Mouse (Mus musculus) thymus, postnatal 36 days (tissue): Measurements from ENCODE around the gene Mdga2.

Experiments used
- DNase-seq, 2 experiments: peaks; one replicate each; pipeline ENCODE4 v3.0.0; 2022; ENCODE audit warnings: mixed read lengths in 2 of 2

Mdga2 gene

DNA sequence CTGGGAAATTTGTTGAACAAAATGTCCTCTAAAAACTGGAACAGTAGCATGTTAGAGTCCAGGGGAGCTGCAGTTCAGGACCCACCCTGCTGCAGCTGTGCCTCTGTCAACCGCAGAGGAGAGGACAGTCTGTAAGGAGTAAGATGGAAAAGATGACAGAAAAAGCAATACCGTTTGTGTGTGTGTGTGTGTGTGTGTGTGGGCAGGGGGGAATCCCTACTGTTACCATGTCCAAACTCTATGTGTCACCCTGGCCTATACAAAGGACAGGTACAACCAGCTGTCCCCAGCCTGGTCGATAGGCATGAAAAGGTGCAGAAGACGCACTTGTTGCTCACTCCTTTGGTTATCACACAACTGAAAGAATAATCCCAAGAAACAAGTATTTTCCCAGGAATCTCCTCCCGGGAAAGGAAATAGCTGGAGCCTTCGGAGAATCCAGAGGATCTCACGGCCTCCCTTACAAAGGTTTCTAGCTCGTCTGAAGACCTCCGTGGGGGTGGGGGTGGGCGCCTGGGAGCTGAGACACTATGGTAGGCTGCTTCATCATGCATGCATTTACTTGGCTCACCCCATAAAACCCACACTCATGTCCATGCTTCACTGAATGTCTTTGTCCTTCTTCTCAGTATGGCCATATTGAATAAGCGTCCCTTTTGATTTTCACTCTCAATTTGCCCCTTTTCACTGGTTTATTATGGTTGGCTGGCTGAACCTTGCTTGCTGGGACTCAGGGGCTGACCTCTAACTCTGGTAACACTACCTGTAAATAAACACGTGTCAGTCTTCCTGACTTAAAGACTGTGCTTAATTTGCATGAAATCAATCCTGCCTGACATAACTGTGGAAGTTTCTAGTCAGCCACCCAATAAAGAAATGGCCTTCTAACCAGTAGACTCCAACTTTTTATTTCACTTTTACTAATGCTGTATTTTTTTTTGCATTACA is 573.5 kb downstream of the Mdga2 start:
- no peak for DNase-seq

DNA sequence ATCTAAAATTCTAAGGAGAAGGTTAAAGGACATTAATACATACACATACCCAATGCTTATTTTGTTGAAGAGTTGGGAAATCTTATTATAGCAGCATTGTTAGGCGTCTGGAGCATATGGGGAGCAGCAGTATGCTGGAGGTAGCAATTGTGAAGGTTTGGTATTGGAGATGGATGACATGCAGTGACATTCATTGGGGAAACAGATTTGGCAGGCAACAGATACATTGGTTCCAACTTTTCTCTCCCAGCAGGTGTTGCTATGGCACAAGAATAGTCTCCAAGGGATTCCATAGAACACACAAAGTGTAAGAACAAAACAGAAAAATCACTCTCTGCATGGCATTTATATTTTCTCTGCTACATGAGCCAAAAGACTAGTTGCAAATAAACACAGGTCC is 581.9 kb downstream of the Mdga2 start:
- no peak for DNase-seq

DNA sequence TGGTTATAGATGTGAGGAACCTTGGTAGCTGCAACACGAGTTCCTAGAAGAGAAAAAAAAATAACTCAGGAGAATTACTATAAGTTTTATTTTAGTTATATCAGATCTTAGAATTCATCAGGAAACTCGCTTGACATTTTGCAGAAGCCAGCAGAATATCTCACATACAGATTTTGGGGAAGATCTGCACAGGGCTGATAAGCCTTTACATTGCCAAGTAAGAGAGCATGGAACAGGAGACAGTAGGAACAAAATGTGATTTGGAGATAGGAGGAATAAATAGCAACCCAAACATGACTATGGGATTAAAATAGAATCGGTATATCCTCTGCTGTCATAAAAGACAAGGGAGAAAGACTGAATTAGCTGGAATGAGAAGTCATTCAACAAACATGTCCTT is 602.4 kb downstream of the Mdga2 start:
- no peak for DNase-seq

DNA sequence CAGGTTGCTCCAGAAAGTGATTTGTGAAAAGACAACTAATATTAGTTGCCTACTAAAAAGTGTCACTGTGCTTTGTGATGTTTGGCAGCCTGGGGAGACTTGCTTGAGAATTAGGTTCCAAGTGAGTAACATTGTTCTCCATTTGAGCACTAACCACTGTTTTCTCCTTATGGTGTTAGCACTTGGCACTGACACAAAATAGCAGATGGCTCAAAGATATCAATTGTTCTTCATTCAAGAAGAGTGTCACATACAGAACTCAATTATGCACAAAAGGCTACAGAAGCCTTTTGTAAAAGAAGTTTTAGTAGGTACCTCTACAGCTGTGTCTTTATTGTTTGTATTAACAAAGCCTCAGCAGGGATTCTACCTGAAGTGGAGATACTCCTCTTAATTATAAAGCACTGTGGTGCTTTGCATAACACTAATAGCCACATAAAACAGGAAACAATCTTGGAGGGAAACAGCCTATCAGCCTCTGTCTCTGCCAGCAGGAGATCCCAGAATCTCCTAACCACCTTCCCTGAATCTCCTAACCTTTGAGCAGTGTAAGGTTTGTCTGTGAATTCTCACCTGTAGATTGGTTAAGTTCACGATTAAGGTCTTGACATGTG is 630.6 kb downstream of the Mdga2 start:
- no peak for DNase-seq

DNA sequence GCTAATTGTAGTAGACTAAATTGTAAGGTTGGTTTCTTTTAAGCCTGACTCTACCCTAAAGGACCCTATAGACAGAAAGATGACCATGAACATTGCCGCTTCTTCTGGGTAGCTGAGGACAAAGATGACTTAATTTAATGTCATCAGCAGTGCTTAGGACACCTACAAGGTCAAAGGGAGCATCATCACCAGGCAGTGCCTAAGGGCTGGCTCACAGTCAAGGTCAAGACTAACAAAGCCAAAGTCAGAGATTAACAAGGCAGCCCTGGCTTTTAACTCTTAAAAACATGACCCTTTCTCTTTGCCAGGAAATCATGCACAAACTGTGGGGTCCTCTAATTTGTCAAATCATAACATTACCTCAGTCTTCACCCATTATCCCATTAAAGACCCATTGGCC is 657.0 kb downstream of the Mdga2 start:
- no peak for DNase-seq

DNA sequence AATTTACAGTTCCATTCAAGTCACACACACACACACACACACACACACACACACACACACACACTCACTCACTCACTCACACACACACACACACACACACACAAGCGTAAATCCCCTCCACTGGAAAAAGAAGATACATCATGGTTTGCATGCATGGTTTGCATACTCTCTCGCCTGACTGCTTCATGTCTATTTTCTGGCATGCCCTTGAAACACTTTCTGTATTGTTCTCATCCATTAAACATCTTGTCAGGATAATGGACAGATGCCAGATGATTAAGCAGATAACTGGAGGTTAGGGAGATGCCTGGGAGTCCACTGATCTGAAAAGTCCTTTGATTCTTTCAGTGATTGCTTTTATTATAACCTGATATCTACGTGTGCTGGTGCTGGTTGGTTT is 665.5 kb downstream of the Mdga2 start:
- no peak for DNase-seq

DNA sequence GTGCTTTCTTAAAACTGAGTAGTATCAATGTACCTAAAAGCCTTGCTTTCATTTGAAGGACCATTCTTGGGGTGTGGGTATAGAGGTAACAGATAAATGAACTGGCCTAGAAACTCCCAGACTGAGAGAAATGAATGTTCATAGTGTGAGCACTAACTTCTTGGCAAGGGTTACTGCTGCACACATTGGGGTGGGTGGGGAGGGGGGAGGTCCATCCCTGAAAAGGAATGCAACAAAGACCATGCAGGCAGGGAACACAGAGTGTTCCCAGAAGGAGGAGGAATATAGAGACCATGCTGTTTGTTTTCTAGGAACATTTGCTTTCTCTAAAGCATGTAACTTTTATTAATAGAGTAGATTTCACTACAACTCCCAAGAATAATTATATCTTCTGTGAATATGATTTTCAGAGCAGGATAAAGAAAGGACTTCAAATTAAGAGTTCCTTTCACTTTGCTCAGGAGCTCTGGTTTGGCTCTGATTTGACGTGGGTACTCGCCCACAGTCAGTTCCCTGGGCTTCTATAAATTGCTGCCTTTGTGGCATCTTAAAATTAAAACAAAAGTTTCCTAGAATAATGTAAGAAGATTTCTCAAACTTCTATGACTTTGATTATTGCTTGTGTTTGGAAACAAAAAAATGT is 666.0 kb downstream of the Mdga2 start:
- no peak for DNase-seq

DNA sequence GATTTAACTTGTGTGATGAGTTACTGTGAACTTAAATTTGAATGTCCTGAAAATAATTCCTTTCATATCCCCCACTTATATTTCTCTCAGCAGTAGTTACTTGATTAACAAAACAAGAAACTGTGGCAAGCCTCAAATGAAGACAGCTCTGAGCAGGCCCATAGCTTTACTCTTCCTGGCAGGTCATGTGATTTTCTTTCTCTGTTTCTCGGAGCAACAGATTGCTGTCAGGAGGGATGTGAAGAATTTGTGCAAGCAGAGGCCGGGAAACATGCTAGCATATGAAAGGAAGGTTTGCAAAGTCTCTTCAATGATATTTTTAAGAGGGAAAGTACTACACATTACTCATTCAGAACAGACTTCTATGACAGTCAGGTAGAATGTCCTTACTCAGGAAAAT is 697.4 kb downstream of the Mdga2 start:
- no peak for DNase-seq

DNA sequence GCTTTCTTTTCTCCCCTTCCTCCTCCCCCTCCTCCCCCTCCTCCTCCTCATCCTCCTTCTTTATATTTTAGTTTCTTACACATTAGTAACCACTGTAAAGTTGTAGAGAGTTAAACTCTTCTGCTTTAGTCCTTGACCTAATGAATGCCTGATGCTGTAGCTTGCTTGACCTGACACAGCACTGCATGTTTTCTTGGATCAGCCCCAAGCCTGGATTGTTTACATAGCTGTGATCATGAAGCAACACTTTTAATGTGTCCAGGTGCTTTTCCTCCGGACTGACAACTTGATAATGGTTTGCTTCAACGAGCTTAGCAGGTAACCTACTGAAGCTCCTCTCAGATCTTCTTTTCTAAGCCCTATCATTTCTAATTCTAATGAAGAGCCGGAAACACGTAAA is 723.1 kb downstream of the Mdga2 start:
- no peak for DNase-seq

DNA sequence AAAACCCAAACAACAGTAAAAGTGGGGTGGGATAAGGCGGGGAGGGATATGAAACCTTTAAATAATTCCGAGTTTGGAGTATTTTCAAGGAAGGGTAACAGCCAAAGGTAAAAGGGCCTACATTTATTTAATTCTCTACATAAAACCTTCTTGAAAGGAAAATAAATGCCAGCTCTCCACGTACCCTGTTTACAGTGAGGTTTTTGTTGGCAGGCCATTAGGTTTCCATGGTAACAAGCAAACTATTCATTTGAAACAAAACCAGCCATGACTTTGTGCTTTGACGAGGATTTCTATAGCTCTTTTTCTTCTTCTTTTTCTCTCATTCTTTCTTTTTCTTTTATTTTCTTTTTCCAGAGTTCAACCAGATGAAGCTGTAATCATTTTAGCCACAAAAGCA is 751.5 kb downstream of the Mdga2 start:
- no peak for DNase-seq

DNA sequence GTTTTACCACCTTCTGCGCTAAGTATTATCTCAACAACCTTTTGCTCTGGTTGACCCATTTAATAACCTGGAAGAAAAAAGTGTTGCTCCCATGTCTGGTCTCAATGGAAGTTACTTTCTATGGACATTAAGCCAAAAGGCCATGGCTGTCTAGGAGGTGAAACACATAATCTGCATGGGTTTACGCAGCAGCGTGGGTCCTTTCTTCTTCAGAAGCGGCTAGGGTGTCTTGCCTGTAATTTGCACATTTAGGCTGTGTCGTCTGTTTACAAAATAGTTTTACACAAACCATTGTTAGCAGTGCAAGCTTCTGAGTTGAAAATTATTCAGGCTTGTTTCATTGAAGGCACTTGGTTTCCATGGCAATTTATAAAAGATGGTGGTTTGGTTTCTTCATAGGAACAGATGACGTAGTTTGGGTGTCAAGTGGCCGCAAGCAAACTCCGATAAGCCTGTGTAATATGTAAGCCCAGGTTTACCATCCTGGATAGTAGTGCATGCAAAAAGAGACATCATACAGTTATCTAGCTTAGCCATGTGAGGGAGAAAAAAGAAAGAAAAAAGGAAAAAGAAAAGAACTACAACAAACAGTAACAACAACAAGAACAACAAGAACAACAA is 752.0 kb downstream of the Mdga2 start:
- DNase-seq: no peak

DNA sequence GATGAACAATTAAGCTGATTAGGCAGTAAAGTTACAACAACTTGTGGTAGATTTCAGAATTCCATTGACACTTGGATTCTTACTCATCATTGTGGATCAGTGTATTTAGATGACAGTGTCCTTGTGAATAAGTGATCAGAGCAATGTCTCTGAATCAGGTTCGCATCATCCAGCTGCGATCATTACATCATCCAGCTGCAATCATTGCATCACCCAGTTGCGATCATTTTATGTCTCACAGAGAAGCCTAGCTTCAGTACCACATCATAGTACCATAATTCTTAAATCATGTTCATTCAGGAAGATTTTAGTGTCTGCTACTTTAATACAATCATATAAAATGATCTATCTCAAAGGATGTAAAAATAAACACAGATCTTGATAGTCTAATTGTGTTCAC is 756.8 kb downstream of the Mdga2 start:
- DNase-seq: no peak

DNA sequence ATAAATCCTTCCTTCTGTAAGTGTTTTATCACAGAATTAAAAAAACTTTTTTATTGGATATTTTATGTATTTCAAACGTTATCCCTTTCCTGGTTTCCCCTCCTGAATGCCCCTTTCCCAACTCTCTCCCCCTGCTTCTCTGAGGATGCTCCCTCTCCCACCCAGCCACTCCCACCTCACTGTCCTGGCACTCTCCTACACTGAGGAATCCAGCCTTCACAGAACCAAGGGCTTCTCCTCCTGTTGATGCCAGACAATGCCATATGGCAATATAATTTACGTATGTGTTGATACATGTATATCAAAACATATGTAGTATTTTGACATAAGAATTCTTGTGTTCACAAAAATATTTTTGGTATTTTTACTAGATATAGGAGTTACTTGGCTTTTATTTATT is 779.0 kb downstream of the Mdga2 start:
- DNase-seq: no peak
